Mouse (Mus musculus) CH12F3 (cell line): Measurements from ENCODE around the gene Tmtc2.

Experiments
- in situ Hi-C: fragments of 300-500 bp; cut with MboI; formaldehyde crosslinking; loops from 2 replicates; pipeline ENCODE4 v1.14.3; 2020; ENCODE audit warnings: low sequenced_read_pairs

The Tmtc2 gene

DNA sequence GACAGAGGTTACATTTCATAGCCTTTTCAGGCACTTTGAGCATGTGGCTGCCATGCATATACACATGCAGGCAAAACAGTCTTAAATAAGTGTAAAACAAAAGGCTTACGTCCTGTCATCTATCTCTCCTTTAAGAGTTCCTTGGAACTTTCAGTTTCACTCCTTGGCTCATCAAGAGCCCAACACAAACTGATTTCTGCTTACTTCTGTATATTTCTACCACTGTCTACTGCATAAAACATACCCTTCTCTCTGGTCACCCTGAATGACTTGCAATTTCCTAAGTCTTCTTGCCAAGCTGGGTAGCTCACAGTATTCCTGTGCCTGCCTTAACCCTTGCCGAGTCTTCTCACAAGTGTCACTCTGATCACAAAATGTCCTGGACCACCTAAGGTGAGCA is 26.2 kb downstream of the Tmtc2 start:
- in situ Hi-C loops, result no loop called here

DNA sequence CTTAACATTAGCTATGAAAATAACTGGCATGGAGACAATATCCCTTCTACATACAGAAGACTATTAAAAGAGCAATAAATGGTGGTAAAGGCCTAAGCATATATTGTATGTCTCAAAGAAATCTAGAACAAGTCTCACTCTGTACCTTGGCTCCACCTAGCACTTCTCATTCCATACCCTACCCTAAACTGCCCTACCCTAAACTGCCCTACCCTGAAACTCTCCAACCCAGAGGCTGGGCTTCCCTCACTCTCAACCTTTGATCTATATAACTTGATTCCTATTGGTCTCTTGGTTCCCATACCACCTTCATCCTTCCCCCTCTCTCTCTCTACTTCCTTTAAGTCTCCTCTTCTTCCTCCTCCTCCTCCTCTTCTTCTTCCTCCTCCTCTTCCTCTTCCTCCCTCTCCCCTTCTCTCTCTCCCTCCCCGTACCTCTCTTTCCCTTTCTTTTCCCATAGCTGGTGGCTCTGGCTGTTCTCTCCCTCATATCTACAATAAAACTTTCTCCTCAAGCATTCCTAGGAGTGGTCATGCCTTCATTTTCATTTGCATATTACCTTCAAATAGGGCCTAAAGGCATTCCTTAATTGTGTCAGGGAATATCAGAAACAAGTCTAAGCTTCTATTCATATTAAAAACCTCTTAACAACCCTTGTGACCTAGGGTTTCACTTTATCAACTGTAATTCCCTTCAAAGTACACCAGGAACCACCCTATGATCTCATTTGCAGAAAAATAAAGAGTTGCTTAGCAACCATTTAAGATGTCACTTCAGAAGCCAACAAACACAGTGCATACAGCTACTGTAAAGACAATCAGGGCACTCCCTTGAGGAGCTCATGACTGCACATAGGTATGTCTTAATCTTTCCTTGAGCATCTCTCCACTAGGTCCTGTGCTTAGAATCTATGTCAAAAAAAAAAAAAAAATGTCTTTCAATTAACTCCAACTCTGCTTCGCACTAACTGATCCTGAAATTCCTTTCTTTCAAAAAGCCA is 29.9 kb downstream of the Tmtc2 start:
- in situ Hi-C loops, result no loop called here

DNA sequence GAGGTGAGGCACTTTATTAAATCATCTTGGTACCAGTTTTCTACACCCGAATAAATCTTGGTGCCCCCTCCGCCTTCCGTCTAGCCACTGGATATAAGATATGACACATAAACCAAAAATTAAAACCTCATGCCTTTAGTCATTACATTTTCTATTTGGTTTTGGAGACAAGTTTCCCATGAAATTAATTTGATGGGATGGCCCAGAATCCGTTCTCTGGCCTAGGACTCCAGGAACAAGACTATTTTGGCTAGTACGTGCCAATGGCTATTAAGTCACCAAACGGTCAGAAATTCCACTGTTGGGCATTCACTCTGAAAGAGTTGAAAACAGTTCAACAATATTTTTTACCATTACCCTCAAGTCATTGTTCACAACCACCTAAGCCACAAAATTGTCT is 32.2 kb downstream of the Tmtc2 start:
- in situ Hi-C loops, result no loop called here

DNA sequence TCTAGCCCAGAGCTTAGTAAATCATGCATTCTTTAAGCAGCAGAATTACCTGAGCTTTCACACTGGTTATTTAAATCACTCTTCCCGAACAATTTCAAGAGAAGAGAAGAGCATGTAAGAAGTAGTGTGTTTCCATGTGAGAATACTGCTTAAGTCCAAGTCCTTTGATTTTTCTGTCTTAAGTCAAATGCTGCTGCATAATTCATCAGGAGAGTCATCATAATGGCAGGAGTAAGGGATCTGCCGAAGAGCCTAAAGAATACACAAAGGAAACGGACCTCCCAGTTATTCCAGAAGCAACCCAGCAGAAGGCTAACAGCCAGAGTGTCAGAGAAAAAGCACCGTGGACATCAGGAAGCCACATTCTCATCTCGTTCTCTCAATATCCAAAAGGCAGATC is 34.6 kb downstream of the Tmtc2 start:
- in situ Hi-C loops, result no loop called here

DNA sequence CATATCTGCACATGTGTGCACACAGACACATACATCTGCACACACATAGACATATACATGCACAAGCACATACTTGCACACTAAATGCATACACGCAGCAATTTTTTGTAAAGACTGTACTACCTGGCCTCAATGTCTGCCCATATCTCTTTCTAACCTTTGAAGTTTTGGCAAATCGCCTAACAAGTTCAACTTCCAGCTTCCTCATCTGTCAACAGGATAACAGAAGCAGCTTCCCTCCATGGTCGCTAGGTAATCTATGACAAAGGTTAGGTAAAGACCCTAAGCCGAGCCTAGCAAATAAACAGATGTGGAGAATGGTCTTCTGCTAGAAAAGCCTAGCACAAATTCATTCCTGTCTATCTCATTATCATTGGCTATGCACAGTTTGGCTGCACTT is 37.3 kb downstream of the Tmtc2 start:
- in situ Hi-C loops, result no loop called here

DNA sequence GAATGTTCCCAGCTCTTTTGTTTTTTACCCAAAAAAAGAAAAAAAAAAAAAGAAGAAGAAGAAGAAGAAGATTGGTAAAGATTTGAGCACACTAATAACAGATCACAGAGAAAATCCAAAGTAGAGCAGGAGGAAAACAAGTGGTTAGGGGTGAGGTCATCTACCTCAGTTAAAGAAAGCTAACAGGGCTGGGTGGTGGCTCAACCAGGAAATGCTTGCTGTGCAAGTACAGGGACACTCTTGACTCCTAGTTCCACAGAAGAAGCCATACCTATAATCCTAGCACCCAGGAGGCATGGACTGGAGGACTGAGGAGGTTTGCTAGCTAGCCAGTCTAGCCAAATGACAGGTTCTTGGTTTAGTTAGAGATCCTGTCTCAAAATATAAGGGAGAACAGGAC is 38.4 kb downstream of the Tmtc2 start:
- in situ Hi-C loops, result no loop called here

DNA sequence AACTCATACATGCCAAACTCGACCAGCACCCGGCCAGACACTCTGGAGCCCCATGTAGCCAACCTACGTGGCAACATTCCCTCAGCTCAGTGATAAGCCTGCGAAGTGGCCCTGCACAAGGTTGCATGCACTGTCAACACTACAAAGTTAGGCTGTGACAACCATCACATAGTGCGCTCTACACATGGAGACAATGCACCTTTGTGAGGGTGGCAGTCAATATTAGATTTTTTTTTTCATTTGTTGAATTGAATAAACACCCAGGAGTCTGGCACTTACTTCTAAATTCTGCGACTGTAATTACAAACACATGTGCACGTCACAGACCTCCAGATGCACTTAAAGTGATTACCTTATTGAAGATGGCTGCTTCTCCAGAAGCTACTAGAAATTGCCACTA is 41.5 kb downstream of the Tmtc2 start:
- in situ Hi-C loops, result no loop called here

DNA sequence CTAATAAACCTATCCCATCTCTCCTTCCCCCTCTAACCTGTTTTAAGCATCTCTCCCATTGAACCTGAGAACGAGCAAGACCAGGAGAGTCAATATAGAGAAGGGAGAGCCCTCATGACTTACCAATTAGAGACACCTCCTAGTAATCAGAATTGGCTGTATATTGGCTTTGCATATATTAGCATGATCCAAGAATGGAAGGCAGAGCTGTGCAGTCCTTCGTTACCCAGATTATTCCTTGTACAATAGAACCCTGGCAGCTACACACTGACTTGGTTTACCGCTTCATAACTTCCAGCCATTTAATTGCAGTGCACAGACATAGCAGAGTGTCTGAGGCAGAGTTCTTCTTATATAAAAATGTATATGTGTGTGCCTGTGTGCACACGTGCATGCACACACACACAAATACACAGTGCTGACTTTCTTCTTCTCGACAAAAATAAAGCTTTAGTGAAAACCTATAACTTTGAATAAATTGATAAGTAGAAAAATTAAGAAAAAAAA is 42.2 kb downstream of the Tmtc2 start:
- in situ Hi-C loops, result no loop called here

DNA sequence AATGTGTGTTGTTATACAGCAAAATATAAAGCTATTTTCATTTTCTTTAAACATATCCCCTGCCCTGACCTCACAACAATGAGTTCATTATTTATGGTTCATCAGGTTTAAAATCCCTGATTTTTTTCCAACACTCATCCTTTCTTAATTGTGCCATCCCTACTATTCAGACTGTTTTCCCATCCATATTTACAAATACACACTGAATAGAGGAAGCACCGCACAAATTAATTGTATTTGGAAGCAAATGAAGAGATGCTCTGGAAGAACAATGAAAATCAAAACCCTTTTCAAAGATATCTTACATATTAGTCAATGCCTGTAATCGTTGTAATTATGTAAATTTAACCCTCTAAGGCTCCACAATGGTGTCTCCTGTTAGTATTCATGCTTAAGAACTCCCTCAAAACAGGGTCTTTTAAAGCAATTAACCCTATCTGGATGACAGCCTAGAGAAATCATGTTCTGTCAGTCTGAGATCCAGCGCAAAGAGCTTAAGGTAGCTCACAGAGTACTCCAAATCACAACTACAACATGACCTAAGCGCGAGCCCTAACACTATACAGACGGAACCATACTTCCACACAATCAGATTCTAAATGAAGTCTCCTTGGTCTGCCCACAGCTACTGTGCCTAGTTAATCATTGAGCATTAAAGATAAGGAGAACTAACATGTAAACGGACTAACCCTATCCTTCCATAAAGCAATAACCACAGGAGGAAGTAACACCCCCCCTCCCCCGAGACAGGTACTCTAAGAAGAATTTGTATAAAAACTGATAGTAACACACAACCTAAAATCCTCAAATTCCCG is 43.0 kb downstream of the Tmtc2 start:
- in situ Hi-C loops, result no loop called here

DNA sequence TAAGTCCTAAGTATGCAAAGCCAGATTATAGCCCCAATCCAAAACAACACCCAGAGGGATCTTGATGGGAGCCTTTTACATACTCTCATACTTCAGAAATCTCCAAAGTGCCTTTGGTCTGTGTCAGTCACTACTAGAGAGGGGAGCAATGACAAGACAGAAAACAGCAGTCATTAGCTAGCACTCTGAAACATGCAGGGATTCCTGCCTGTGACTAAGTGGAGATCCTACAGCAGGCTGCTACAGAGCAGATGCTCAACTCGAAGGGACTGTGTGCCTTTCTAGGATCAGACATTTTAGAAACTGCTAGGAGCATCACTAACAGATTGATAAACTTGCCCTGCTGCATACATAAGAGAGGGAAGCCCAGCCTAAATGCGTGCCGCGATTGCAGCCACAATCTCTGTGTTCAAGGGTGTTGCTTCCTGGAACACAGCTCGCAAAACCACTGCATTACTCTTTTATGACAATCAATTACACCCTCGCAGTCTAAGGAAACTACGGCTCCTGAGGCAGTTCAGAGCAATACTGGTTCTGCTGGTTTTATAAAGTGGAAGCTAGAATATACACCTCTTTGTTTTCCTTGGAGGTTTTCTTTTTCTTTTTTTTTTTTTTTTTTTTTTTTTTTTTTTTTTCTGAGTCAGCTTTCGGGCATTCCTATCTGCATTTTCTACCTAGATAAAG is 50.7 kb downstream of the Tmtc2 start:
- in situ Hi-C loops, result no loop called here

DNA sequence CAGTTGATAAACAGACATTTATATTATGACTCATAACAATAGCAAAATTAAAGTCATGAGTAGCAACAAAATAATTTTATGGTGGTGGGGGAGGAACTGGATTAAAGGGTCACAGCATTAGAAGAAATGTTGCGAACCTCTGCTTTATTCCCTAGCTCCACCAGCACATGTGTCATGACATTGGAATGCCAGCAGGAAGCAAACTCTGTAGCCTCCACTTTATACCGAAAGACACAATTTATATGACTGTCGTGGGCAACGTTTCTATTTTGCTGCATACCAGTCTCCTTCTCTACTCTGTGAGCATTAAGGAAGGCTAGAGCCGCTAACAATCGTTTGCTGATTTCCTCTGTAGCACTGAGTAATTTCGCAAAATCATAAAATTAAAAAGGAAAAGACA is 51.8 kb downstream of the Tmtc2 start:
- in situ Hi-C loops, result no loop called here

DNA sequence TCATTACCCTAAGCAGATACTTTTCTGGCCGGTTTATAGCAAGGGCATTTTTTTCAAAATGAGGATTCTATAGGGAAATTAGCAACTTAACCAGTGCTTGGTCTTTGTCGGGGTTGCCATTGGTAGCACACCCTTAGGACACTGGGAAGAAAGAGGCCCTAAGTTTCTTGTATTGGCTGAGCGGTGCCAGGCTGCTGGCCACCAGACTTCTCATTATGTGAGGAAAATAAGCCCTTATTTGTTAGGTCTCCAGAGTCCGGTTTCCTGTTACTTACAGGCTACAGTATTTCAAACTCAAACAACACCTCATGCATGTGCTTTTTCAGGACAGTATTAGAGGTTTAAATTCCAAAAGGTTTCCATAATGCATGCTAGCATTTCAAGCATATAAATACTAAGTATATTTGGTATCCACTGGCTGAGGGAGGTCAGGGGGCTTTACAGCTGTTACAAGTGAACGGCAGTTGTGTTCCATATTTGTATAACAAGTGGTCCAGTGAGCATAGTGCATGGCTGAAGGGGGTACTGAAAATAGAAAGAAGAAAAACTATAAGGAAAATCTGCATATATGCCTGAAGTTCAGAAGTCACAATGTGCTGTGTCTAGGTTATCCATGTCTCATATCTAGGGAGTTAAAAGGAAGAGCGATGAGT is 55.0 kb downstream of the Tmtc2 start:
- in situ Hi-C loops, result no loop called here

DNA sequence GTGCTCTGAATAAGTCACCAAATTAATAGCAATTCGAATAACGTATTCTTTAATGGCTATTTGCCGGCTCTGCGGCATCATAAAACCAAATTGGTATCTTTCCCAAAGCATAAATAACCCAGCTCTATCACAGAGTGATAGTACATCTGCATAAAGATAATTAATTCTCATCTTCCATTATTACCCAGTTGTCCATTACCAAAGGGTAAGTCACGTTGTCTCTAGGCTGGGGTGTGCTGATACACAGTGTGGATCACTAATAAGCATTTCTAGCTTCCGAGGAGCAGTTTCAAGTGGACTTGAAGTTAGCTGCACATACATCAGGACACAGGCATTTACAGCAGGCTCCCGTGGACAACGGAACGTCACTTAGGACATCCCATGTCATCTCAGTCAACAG is 56.1 kb downstream of the Tmtc2 start:
- in situ Hi-C loops, result no loop called here

DNA sequence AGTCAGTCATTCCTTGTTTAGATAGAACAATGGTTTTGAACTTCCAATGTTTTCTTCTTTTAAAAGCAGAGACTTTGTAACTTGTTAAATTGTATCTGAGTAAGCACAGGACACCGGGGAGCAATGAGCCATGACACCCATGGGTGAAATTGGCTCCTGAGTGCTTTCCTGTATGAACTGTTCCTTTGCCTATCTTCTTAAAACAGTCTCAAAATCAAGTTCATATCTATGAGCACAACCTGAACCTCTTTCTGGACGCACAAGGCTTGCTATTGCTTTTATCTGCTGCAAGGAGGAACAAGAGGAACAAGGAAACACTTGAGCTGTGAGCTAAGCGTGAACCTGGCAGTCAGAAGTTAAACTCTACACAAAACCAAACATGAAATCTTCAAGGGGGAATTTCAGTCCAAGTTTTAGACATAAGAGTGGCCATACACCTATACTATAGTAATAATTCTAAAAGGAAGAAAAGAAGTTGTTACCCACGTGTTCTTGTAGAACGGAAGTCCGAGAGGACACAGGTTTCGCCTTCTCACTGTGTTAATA is 60.4 kb downstream of the Tmtc2 start:
- in situ Hi-C loops, result no loop called here

DNA sequence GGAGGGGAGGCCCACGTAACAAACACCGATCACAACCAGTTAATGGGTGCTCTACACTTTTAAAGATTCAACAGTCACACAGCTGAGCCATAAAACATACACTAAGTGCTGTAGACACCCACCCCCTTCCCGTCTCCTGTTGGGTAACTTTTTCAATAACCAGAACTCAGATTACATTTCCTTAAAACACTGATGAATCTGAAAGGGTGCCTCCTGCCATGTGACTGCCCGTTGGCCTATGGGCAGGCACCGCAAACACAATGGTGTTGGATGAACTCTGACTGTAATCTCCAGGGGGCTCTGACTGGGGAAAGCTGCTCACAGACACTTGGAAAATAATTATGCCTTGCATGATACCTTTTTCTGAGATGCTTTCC is 64.4 kb downstream of the Tmtc2 start:
- in situ Hi-C loops, result no loop called here

DNA sequence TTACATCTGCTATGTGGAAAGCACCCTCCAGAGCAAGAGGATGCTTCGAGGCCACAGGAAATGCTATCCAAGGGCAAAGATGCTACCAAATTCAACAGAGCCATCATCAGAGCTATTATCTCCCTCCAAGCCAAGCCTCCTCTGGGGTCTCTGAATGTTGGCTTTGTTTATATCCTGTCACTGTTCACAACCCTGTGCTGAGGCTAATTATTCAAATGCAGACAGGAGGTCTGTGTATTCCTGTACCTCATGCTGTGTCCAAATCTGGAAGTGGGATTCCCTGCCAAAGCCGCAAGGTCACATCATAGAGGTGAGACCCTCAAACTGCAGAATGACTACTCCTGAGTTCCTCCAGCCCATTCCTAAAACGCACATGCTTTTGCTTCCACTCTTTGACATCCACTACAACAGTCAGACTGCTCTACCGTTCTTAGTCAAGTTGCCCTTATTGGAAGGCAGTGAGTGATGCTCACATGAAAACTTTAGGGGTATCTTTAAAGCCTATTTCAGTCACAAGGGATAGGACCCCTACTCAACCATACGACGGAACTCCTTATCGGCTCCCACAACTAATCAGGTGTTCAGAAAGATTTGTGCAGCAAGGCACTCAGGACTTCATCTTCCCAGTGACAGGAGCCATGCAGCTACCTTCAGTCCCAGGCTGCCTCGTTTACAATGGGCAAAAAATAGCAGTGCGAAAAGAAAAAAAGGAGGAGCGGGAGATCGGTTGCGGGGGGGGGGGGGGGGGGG is 64.9 kb downstream of the Tmtc2 start:
- in situ Hi-C loops, result no loop called here

DNA sequence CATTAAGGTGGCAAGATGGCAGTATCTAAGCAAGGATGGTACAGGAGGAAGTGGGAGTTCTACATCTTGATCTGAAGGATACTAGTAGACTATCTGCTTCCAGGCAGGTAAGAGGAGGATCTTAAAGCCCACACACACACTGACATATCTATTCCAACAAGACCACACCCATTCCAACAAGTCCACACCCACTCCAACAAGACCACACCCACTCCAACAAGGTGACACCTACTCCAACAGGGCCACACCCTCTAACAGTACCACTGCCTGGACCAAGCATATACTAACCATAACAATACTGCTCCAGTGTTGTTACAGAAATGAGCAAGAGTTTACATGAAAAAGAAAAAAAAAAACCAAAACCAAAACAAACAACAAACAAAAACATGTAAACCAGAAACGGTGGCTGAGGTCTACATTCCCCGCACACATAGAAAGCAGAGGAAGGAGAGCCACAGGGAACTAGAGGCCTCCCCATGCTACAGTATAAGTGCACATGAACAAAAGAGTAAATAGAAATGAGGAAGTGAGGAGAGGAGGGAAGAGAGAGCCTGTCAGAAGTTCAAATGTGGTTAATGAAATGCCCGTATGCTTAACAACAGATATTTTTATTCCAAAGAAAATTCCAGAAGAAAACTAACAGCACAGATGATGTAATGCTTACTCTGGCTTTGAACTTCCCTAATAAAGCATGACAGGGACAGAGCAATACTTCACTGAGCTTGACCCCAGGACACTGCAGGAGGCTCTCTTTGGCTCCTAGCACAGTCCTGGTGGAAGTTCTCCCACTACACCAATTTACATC is 66.1 kb downstream of the Tmtc2 start:
- in situ Hi-C loops, result no loop called here

DNA sequence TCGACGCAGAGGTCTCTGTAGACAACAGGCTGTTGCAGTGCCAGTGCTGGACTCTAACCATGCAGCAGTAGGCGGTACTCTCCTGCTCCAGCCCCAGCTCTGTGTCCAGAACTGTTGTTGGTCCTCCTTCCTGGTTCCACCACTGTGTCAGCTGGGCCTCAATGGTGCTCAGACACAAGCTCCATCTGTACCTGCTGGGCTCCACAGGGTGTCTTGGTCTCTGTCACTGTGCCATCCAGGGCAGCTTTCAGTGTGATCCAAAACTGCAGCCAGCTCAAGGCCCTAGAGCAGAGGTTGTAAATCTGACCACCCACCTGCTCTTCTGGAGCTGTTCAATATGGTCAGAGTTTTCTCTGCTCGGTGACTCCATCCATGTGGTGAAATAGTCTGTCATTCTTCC is 68.2 kb downstream of the Tmtc2 start:
- in situ Hi-C loops, result no loop called here

DNA sequence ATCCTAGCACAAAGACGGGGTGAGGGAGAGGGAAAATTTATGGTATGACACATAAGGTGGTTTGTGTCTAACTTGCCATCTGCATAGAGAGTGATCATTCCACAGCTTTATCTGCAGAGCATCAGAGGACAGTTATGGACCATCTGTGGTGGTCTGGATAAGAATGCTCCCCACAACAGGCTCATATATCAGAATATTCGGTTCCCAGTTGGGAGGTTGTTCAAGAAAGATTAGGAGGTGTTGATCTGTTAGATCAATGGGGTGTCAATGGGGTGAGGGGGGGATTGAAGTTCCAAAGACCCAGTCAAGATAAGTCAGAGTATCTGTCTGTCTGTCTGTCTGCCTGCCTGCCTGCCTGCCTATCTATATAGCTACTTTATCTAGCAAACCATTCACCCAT is 69.8 kb downstream of the Tmtc2 start:
- in situ Hi-C loops, result no loop called here
